Mouse (Mus musculus) megakaryocyte, adult 5-6 weeks (primary cell): ENCODE measurements around the gene Sik3. TPM values are rescaled to one million over a fixed set of nuclear protein-coding genes. Genes with fewer than 3 reads are reported as not detected.
A peak's percentile ranks its signal among the peaks of the same experiment; 100 is the strongest.
"Not testable (repeated sequence)": the region's sequence is repeated elsewhere in the genome, so short reads cannot be mapped to it uniquely, and the experiment has no call there.

Experiments used
- ATAC-seq: 2 replicates; pipeline ENCODE4 v1.8.0; 2016; ENCODE audit warnings: mild to moderate bottlenecking, inconsistent platforms; ENCODE audit not compliant: poor library complexity, severe bottlenecking
- total RNA-seq, 2 experiments: library from RNA; stranded (forward) in 1 of 2; stranded (reverse) in 1 of 2; fragments of 153-499, 151-499 nt in 1 of 2; fragments of 221-1000, 200-1000 nt in 1 of 2; gene quantifications; 2 replicates each; pipeline versions ENCODE4 v1.2.3 to v1.2.4; 2015 to 2017

The Sik3 gene
- total RNA-seq, 2 experiments from 2014 or later: 17.5 to 32.9 TPM

GRCm38 (mm10) chr9:46148723-46149122 lies 136.1 kb downstream of the Sik3 start:
- no peak for ATAC-seq

GRCm38 (mm10) chr9:46149392-46149791 lies 136.8 kb downstream of the Sik3 start:
- peak; percentile 54; the same call in 1 of the 2 replicates for ATAC-seq

- ATAC-seq: peak; percentile 48
Observed at GRCm38 (mm10) chr9:46150116-46150515, 137.5 kb downstream of the Sik3 start.

GRCm38 (mm10) chr9:46150890-46151703 lies 138.5 kb downstream of the Sik3 start:
- ATAC-seq: no peak

DNA sequence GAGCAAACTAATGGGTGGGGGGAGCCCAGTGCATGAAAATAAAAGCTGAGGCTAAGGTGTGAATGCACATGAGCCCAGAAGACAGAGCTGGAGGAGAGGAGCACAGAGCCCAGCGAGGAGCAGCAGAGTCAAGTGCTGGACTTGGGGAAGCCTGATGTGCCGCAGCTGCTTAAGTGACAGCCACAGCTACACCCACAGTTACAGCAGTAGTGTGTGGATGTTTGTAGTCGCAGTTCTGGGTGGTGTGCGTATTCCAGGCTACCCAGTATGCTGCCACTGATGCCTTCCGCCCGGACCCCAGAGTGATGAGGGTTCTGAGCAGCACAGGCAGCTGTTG lies 139.1 kb downstream of the Sik3 start:
- no peak for ATAC-seq

DNA sequence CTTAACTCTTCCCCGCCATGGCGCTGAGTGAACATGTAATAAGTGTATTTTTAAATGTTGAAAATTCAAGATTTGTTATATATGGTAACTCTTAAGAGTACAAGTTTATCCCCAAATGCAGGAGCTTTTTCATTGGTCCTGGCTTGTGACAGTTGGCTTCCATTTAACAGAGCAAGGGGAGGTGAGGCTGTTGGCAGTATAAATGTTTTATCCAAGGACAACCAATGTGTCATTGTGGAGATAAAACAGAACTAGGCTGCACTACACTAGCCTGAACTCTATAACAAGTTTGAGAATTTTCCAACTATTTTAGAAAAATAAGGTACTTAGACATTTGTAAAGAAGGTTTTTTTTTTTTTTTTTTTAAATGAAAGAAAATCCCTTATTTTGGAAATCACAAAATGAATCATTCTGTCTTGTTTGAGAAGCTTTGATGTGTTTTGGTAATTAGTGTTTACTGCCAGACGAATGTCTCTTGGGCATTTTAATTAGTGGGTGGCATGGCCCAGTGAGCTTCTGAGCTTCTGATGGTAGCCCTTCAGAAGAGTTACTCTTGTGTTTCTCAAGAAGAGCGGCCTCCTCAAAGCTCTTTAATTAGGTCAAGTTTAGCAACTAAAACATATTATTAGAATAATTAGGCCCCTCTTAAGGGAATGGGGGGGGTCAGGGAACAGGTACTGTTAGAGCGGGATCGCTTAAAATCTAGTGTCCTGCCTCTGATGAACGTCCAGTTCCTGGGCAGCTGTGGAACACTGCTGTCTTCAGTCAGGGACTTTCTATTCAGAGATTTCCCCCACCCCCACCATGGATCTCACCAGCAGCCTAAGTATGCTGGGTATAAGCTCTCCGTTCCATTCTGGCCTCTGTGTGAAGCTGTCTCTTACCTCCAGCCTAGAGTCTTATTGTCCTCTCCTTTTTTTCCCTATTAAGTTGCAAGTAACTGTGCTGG lies 139.7 kb downstream of the Sik3 start:
- no peak for ATAC-seq

DNA sequence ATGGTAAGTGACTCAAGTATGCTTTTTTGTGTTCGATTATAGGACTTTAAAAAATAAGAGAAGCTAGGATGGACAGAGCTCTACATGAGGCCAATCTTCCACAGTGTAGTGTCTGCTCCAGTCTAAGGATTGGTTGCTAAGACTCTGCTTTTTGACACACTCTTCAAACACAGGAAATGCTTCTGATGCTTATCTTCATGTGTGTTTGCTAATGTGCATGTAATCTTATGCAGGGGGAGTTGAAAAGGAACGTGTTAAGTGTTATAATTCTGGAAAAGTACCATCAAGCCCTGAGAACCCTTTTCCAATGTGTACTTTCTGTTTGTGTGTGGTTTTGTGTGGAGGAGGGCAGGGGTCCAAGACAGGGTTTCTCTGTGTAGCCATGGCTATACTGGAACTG lies 141.8 kb downstream of the Sik3 start:
- no peak for ATAC-seq

DNA sequence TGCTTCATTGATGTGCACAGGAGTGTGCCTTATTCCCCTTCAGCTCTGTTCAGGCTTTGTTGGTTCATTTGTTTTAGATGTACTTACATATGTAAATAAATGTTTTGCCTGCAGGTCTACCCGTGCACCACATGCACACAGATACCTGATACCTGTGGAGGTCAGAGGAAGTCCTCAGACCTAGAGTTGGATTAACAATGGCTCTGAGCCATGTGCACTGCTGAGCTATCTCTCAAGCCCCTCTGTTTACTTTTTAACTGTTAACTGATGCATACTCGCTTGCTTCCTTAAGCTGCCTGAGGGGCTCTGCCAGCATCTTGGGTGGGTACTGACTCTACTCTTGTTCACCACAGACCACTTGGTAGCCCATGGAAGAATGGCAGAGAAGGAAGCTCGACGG lies 142.4 kb downstream of the Sik3 start:
- ATAC-seq: no peak

GRCm38 (mm10) chr9:46155818-46156217 lies 143.2 kb downstream of the Sik3 start:
- ATAC-seq: not testable (repeated sequence)

- ATAC-seq: no peak
Observed at GRCm38 (mm10) chr9:46156711-46157110, 144.1 kb downstream of the Sik3 start.

DNA sequence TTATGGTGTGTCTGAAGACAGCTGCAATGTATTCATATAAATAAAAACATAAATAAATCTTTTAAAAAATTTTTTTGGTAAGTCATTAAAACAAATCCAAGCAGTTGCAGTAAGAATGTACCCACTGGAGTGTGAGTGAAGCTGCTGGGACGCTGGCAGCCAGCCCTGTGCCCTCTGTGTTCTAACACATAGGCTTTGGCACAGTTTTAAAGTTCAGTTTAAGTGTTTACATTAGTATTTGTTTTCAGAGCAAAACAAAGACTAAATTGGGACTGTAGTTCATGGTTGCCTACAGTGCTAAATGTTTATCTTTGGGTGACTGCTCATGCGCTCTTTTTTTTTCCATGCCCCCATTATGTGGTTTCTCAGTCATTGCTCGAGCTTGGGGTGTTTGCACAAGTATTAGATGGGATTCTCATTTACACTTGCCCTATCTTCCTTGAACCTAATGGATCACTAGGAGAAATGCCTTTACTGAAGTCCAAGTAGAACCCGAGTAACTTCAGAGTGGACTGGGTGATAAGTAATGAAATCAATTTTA lies 145.7 kb downstream of the Sik3 start:
- ATAC-seq: no peak

DNA sequence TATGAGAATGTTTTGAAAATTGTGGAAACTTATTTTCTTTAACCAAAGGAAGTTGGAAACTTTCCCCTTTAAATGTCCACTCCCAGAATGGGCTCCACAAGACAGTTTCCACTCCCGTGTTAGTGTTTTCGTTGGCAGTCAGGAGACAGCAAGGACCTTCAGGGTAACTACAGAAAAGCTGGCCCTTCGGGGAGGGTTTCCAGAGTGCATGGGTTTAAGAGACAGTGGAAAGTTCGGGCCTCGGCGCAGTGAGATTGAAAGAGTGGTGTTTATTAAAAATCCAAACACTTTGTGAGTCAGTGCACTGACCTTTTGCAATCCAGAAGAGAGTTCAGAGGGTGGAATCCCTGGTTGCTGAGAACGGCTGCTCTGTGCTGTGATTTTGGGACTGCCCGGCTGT lies 150.8 kb downstream of the Sik3 start:
- ATAC-seq: no peak

GRCm38 (mm10) chr9:46168802-46169201 lies 156.2 kb downstream of the Sik3 start:
- ATAC-seq: no peak

DNA sequence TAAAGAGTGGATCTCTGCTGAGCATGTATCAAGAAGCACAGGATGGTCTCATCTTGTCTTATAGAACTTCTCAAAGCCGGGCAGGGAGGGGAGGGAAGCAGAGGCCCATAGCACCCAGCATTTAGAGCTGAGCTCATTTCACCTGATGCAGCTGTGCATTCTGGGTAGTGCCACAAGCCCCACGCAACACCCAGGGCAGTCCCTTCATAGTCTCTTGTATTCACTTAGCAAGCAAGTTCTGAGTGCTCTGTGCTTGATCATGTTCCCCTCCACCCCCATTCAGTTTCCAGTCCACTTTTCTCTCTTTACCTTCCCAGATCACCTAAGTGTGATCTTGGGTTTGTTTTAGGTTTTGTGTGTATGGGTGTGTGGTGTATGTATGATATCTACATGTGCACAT lies 159.6 kb downstream of the Sik3 start:
- ATAC-seq: no peak

DNA sequence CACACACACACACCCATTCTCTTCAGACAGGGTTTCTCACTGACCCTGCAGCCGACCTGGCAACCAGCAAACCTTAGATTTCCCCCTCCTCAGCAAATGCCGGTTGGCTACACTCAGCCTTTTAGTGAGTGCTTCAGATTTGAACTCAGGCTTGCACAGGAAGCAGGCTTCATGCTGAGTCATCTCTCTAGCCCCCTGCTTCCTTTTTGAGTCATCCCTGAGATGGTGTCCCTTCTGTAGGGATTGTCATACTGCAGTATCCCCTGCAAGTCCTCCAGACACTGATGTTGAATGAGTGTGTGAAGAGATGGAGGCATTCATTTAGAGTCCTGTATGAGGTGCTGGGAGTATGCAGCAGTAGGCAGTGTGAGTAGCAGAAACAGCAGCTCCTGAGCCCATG lies 160.3 kb downstream of the Sik3 start:
- no peak for ATAC-seq

GRCm38 (mm10) chr9:46173919-46174318 lies 161.3 kb downstream of the Sik3 start:
- ATAC-seq: no peak

- no peak for ATAC-seq
Observed at GRCm38 (mm10) chr9:46174770-46175294, 162.2 kb downstream of the Sik3 start.

DNA sequence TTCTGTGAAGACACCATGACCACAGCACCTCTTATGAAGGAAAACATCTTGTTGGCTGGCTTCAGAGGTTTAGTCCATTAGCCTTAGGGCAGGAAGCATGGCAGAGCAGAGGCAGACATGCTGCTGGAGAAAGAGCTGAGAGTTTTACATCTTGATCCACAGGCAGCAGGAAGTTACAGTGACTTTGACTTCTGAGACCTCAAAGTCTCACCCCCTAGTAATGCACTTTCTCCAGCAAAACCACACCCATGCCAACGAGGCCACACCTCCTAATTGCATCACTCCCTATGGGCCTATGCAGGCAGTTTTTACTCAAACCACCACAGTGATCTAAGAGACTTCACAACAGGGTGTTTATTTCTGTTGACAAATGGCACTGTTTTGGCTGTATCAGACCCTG lies 162.7 kb downstream of the Sik3 start:
- ATAC-seq: peak; percentile 91

GRCm38 (mm10) chr9:46175938-46176375 lies 163.3 kb downstream of the Sik3 start:
- peak; percentile 51 for ATAC-seq

- ATAC-seq: no peak
Observed at GRCm38 (mm10) chr9:46176613-46177012, 164.0 kb downstream of the Sik3 start.

DNA sequence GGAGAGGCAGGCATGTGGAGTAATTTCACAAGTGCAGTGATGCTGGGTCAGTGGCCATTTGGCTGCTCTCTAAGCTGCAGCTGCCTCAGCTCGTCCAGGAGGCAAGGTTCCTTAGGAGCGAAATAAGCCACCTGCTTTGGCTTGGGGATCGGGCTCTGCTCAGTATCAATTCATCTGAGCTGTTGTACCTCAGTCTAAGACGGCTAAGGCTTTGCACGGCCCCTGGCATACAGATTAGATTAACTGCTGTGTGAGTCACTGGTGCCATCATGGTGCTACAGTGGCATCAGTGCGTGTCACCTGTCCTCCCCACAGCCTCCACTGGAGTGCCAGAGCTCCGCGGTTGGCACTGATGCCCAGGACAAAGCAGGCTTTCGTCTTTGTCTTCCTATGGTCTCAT lies 166.0 kb downstream of the Sik3 start:
- ATAC-seq: no peak
